Mouse (Mus musculus): Measurements from ENCODE around the gene Zcchc7.

Zcchc7 gene

GRCm38 (mm10) chr4:44755553-44756133, at the start of gene Zcchc7:
TSS of gene Zcchc7 (plus strand) at chr4:44755877.
- DNase-seq (ENCODE audit: inconsistent ontology term), result no peak

- DNase-seq (ENCODE audit: inconsistent ontology term), result no peak
These were observed 49.7 kb upstream of the Zcchc7 start for GRCm38 (mm10) chr4:44705967-44706366.

- DNase-seq (ENCODE audit: inconsistent ontology term), result no peak
These were observed 48.8 kb upstream of the Zcchc7 start for GRCm38 (mm10) chr4:44706865-44707264.

- DNase-seq (ENCODE audit: inconsistent ontology term), result no peak
These were observed 47.4 kb upstream of the Zcchc7 start for GRCm38 (mm10) chr4:44708311-44708710.

- no peak for DNase-seq (ENCODE audit: inconsistent ontology term)
These were observed 46.5 kb upstream of the Zcchc7 start for GRCm38 (mm10) chr4:44709091-44709695.

GRCm38 (mm10) chr4:44709740-44710700, 45.7 kb upstream of the Zcchc7 start, which contains the start of gene Pax5:
TSS of gene Pax5 (minus strand) at chr4:44710487.
- no peak for DNase-seq (ENCODE audit: inconsistent ontology term)

GRCm38 (mm10) chr4:44710701-44711097, 45.0 kb upstream of the Zcchc7 start:
- DNase-seq (ENCODE audit: inconsistent ontology term), result no peak

GRCm38 (mm10) chr4:44711136-44711900, 44.4 kb upstream of the Zcchc7 start:
- no peak for DNase-seq (ENCODE audit: inconsistent ontology term)

GRCm38 (mm10) chr4:44712051-44712700, 43.5 kb upstream of the Zcchc7 start:
- DNase-seq (ENCODE audit: inconsistent ontology term), result no peak

- DNase-seq (ENCODE audit: inconsistent ontology term), result peak; percentile 53
These were observed 42.7 kb upstream of the Zcchc7 start for GRCm38 (mm10) chr4:44712786-44713553.

- no peak for DNase-seq (ENCODE audit: inconsistent ontology term)
These were observed 42.1 kb upstream of the Zcchc7 start for GRCm38 (mm10) chr4:44713554-44714051.

- no peak for DNase-seq (ENCODE audit: inconsistent ontology term)
These were observed 41.5 kb upstream of the Zcchc7 start for GRCm38 (mm10) chr4:44714111-44714621.

GRCm38 (mm10) chr4:44715621-44716160, 40.0 kb upstream of the Zcchc7 start:
- no peak for DNase-seq (ENCODE audit: inconsistent ontology term)

GRCm38 (mm10) chr4:44716391-44716790, 39.3 kb upstream of the Zcchc7 start:
- DNase-seq (ENCODE audit: inconsistent ontology term), result no peak

- DNase-seq (ENCODE audit: inconsistent ontology term), result no peak
These were observed 38.0 kb upstream of the Zcchc7 start for GRCm38 (mm10) chr4:44717676-44718075.

GRCm38 (mm10) chr4:44720046-44720445, 35.6 kb upstream of the Zcchc7 start:
- no peak for DNase-seq (ENCODE audit: inconsistent ontology term)

GRCm38 (mm10) chr4:44721237-44721636, 34.4 kb upstream of the Zcchc7 start:
- DNase-seq (ENCODE audit: inconsistent ontology term), result no peak

- no peak for DNase-seq (ENCODE audit: inconsistent ontology term)
These were observed 15.2 kb upstream of the Zcchc7 start for GRCm38 (mm10) chr4:44740471-44740870.

GRCm38 (mm10) chr4:44756134-44756951, 666 bp downstream of the Zcchc7 start:
- DNase-seq (ENCODE audit: inconsistent ontology term), result peak; percentile 97
